Mouse (Mus musculus): ENCODE results near the gene Catsper3. TPM values are rescaled to one million over a fixed set of nuclear protein-coding genes. Genes with fewer than 3 reads are reported as not detected.

Catsper3 gene
- total RNA-seq, 2 experiments from 2014 or later: 0.25 to 0.29 TPM

GRCm38 (mm10) chr13:55826008-55826671 lies 41.8 kb downstream of the Catsper3 start:
- DNase-seq (ENCODE audit: low spot score in 2 of 2): peak in 1 of 2 experiments; percentile 23
- intact Hi-C loops (cut with DNase I): loop anchor here (5.0 kb wide), 1 partner anchor 136 kb away; no protein-coding TSS in a partner anchor

- intact Hi-C loops (cut with DNase I): loop anchor here (5.0 kb wide), 1 partner anchor 135 kb away; no protein-coding TSS in a partner anchor
- DNase-seq (ENCODE audit: low spot score in 2 of 2): no peak
Measured at GRCm38 (mm10) chr13:55826796-55827678, 42.7 kb downstream of the Catsper3 start.

GRCm38 (mm10) chr13:55827679-55828140 lies 43.3 kb downstream of the Catsper3 start:
- no peak for DNase-seq (ENCODE audit: low spot score in 2 of 2)
- intact Hi-C loops (cut with DNase I): loop anchor here (5.0 kb wide), 1 partner anchor 135 kb away; no protein-coding TSS in a partner anchor

- intact Hi-C loops (cut with DNase I): loop anchor here (5.0 kb wide), 1 partner anchor 134 kb away; no protein-coding TSS in a partner anchor
- DNase-seq (ENCODE audit: low spot score in 2 of 2): no peak
Measured at GRCm38 (mm10) chr13:55828141-55829017, 44.0 kb downstream of the Catsper3 start.

- peak in 1 of 2 experiments; percentile 28 for DNase-seq (ENCODE audit: low spot score in 2 of 2)
- intact Hi-C loops (cut with DNase I): loop anchor here (5.0 kb wide), 1 partner anchor 133 kb away; no protein-coding TSS in a partner anchor
Measured at GRCm38 (mm10) chr13:55829018-55829655, 44.8 kb downstream of the Catsper3 start.

GRCm38 (mm10) chr13:55830081-55830832 lies 45.9 kb downstream of the Catsper3 start:
- intact Hi-C loops (cut with DNase I): loop anchor here (5.0 kb wide), 1 partner anchor 427 kb away; no protein-coding TSS in a partner anchor
- peak in 1 of 2 experiments; percentile 21 for DNase-seq (ENCODE audit: low spot score in 2 of 2)

GRCm38 (mm10) chr13:55830833-55831721 lies 46.7 kb downstream of the Catsper3 start:
- intact Hi-C loops (cut with DNase I): loop anchor here (5.0 kb wide), 1 partner anchor 426 kb away; no protein-coding TSS in a partner anchor
- DNase-seq (ENCODE audit: low spot score in 2 of 2): no peak

GRCm38 (mm10) chr13:55831722-55832160 lies 47.4 kb downstream of the Catsper3 start:
- intact Hi-C loops (cut with DNase I): loop anchor here (5.0 kb wide), 1 partner anchor 426 kb away; no protein-coding TSS in a partner anchor
- no peak for DNase-seq (ENCODE audit: low spot score in 2 of 2)

GRCm38 (mm10) chr13:55832602-55833001 lies 48.2 kb downstream of the Catsper3 start:
- DNase-seq (ENCODE audit: low spot score in 2 of 2): no peak
- intact Hi-C loops (cut with DNase I): loop anchor here (5.0 kb wide), 1 partner anchor 425 kb away; no protein-coding TSS in a partner anchor

- DNase-seq (ENCODE audit: low spot score in 2 of 2): no peak
- intact Hi-C loops (cut with DNase I): loop anchor here (5.0 kb wide), 1 partner anchor 423 kb away; no protein-coding TSS in a partner anchor
Measured at GRCm38 (mm10) chr13:55833921-55834320, 49.6 kb downstream of the Catsper3 start.

- no peak for DNase-seq (ENCODE audit: low spot score in 2 of 2)
- intact Hi-C loops (cut with DNase I): loop anchor here (5.0 kb wide), 1 partner anchor 423 kb away; no protein-coding TSS in a partner anchor
Measured at GRCm38 (mm10) chr13:55834667-55835066, 50.3 kb downstream of the Catsper3 start.

GRCm38 (mm10) chr13:55835548-55836097 lies 51.3 kb downstream of the Catsper3 start:
- intact Hi-C loops (cut with DNase I): no loop called here
- no peak for DNase-seq (ENCODE audit: low spot score in 2 of 2)

GRCm38 (mm10) chr13:55836142-55836625 lies 51.8 kb downstream of the Catsper3 start, which contains the start of gene Pitx1:
Gene Pitx1 (minus strand): TSS chr13:55836192.
- no peak for DNase-seq (ENCODE audit: low spot score in 2 of 2)
- intact Hi-C loops (cut with DNase I): no loop called here

GRCm38 (mm10) chr13:55836786-55837780 lies 52.7 kb downstream of the Catsper3 start:
- intact Hi-C loops (cut with DNase I): no loop called here
- DNase-seq (ENCODE audit: low spot score in 2 of 2): no peak

- intact Hi-C loops (cut with DNase I): loop anchor here (10.0 kb wide), 1 partner anchor 235 kb away; no protein-coding TSS in a partner anchor
- no peak for DNase-seq (ENCODE audit: low spot score in 2 of 2)
Measured at GRCm38 (mm10) chr13:55840223-55840622, 55.9 kb downstream of the Catsper3 start.
